In genomic region chr1:182020831-182021460, GRCm38 (mm10) we compare ENCODE assay signal across 8 mouse cellular contexts. TPM values are rescaled to one million over a fixed set of nuclear protein-coding genes. Genes with fewer than 3 reads are reported as not detected.
A peak's percentile ranks its signal among the peaks of the same experiment; 100 is the strongest.
DNase-seq lines count a peak whose midpoint lies in the region; ATAC-seq and TF ChIP-seq lines count a peak whose summit lies in the region.

No protein-coding gene starts in this region.

- ATAC-seq in intestine, embryonic 16.5 days: no peak
- ATAC-seq in midbrain, embryonic 11.5 days (ENCODE audit: low FRiP score): no peak
- no peak for ATAC-seq in megakaryocyte, adult 5-6 weeks (ENCODE audit: poor library complexity, severe bottlenecking)

- H3K27ac ChIP-seq in forebrain, embryonic 10.5 days: peak overlapping the region; percentile 99
- peak overlapping the region; percentile 69 for H3K27ac ChIP-seq in intestine, embryonic 16.5 days (ENCODE audit: low read length)
- no peak overlapping the region for H3K27ac ChIP-seq in midbrain, embryonic 11.5 days (ENCODE audit: low read depth, low read length)

- no peaks in the 10 kb centered on the region for H3K27me3 ChIP-seq in E14TG2a.4 (ENCODE audit: insufficient read depth, low read length)
- 0 out of 2 replicates have a peak, but pooled peaks cover 10% of the 10 kb centered on the region for H3K27me3 ChIP-seq in forebrain, embryonic 10.5 days (ENCODE audit: poor library complexity, severe bottlenecking)
- no peaks in the 10 kb centered on the region for H3K27me3 ChIP-seq in intestine, embryonic 16.5 days (replicated peaks; ENCODE audit: control insufficient read depth, insufficient read depth, low read length)
- H3K27me3 ChIP-seq in midbrain, embryonic 11.5 days (ENCODE audit: control insufficient read depth, insufficient read depth, low read length): no peaks in the 10 kb centered on the region

- H3K36me3 ChIP-seq in E14TG2a.4 (ENCODE audit: insufficient read depth, low read length): peaks cover 24% of the 10 kb centered on the region
- H3K36me3 ChIP-seq in forebrain, embryonic 10.5 days (replicated peaks): peaks cover 11% of the 10 kb centered on the region
- H3K36me3 ChIP-seq in intestine, embryonic 16.5 days (ENCODE audit: control insufficient read depth, insufficient read depth, low read length): no peaks in the 10 kb centered on the region
- H3K36me3 ChIP-seq in midbrain, embryonic 11.5 days (ENCODE audit: control insufficient read depth, insufficient read depth, low read length): no peaks in the 10 kb centered on the region

- H3K4me2 ChIP-seq in intestine, embryonic 16.5 days (ENCODE audit: low read depth, low read length): peak overlapping the region; percentile 89
- peak overlapping the region; percentile 85 for H3K4me2 ChIP-seq in midbrain, embryonic 11.5 days

- H3K4me1 ChIP-seq in E14TG2a.4 (replicated peaks; ENCODE audit: low read depth, low read length): peaks cover 54% of the 10 kb centered on the region
- peaks cover 36% of the 10 kb centered on the region for H3K4me1 ChIP-seq in forebrain, embryonic 10.5 days
- H3K4me1 ChIP-seq in intestine, embryonic 16.5 days (ENCODE audit: control insufficient read depth, insufficient read depth, low read length): 0 out of 2 replicates have a peak, but pooled peaks cover 6% of the 10 kb centered on the region
- peaks cover 4% of the 10 kb centered on the region; the same call in 1 of the 2 replicates for H3K4me1 ChIP-seq in midbrain, embryonic 11.5 days (ENCODE audit: control insufficient read depth, insufficient read depth, low read length)

- no peak for TF ChIP-seq CTCF in E14TG2a.4 (conservative IDR thresholded peaks at IDR 0.05; ENCODE audit: low read length)

- WGBS in forebrain, embryonic 10.5 days: 21% methylated on average over 11 of the region's 11 CpGs
- WGBS in intestine, embryonic 16.5 days: 31% methylated on average over 11 of the region's 11 CpGs
- WGBS in midbrain, embryonic 11.5 days: 16% methylated on average over 11 of the region's 11 CpGs

- H3K9ac ChIP-seq in intestine, embryonic 16.5 days (ENCODE audit: low read depth, low read length): peak overlapping the region; percentile 86
- H3K9ac ChIP-seq in midbrain, embryonic 11.5 days (ENCODE audit: low read length): peak overlapping the region; percentile 98

- peak overlapping the region; percentile 91 for H3K4me3 ChIP-seq in E14TG2a.4 (replicated peaks; ENCODE audit: low read length)
- H3K4me3 ChIP-seq in forebrain, embryonic 10.5 days: peak overlapping the region; percentile 88
- H3K4me3 ChIP-seq in intestine, embryonic 16.5 days (ENCODE audit: low read length): peak overlapping the region; percentile 73
- peak overlapping the region; percentile 93 for H3K4me3 ChIP-seq in midbrain, embryonic 11.5 days (ENCODE audit: low read depth, low read length)

- H3K9me3 ChIP-seq in E14TG2a.4 (ENCODE audit: low read length): peaks cover 10% of the 10 kb centered on the region
- no peaks in the 10 kb centered on the region for H3K9me3 ChIP-seq in forebrain, embryonic 10.5 days
- no peaks in the 10 kb centered on the region for H3K9me3 ChIP-seq in intestine, embryonic 16.5 days (ENCODE audit: control insufficient read depth, low read length)
- H3K9me3 ChIP-seq in midbrain, embryonic 11.5 days (ENCODE audit: control insufficient read depth, low read length): no peaks in the 10 kb centered on the region

- DNase-seq in adrenal gland, postnatal 36 days: peak; percentile 4 to 29
- no peak for DNase-seq in adrenal gland, postnatal 4 days (ENCODE audit: low spot score in 2 of 2)
- DNase-seq in forebrain, embryonic 10.5 days (ENCODE audit: extremely low spot score, low spot score): peak; percentile 20
- DNase-seq in midbrain, embryonic 11.5 days (ENCODE audit: low spot score, missing footprints): peak; percentile 93
- no peak for DNase-seq in spleen, postnatal 4 days (ENCODE audit: low spot score in 2 of 2)

RNA-seq across cellular contexts. Expression of gene Enah, which starts 1.2 kb away (rescaled TPM):
- total RNA-seq in adrenal gland, postnatal 36 days (2021): 10 to 100 TPM; 52.9 to 78.1 TPM
- 100 to 1,000 TPM; 107 to 121 TPM for total RNA-seq in adrenal gland, postnatal 4 days (2021)
- polyA plus RNA-seq in forebrain, embryonic 10.5 days (2016; fragmentation: Nextera tagmentation; extraction: Ambion mirVana): 24.6 and 27.7 TPM in 2 replicates
- 7.0 and 8.9 TPM in 2 replicates for polyA plus RNA-seq in intestine, embryonic 16.5 days (2015; fragmentation: Nextera tagmentation; extraction: Ambion mirVana)
- polyA plus RNA-seq in midbrain, embryonic 11.5 days (2014; fragmentation: Nextera tagmentation; extraction: Ambion mirVana): 27.4 and 28.1 TPM in 2 replicates
- total RNA-seq in megakaryocyte, adult 5-6 weeks (2015): 0.68 and 1.9 TPM in 2 replicates
- total RNA-seq in megakaryocyte, adult 5-6 weeks (2017): 0.57 and 1.3 TPM in 2 replicates

Comparison
In these comparisons a context has a peak if more than half of its experiments do, and no peak if none do; other contexts are left out.
1. DNase-seq: peak in adrenal gland, postnatal 36 days (2 of 2), forebrain, embryonic 10.5 days (single experiment) and midbrain, embryonic 11.5 days (single experiment); none in adrenal gland, postnatal 4 days (0 of 2) and spleen, postnatal 4 days (0 of 2).
2. RNA of gene Enah, which starts 1.2 kb away (total RNA-seq): 107 to 121 TPM in adrenal gland, postnatal 4 days and 52.9 to 78.1 TPM in adrenal gland, postnatal 36 days; 0.57 to 1.9 TPM in megakaryocyte, adult 5-6 weeks; every median in the first group is over 10 times any median in the second.
3. Peak in every context shown above with its lines, with median percentiles within 50 percentile points of each other: H3K4me3 ChIP-seq.